ENCODE assay signal across 21 mouse cellular contexts in the genomic region with DNA sequence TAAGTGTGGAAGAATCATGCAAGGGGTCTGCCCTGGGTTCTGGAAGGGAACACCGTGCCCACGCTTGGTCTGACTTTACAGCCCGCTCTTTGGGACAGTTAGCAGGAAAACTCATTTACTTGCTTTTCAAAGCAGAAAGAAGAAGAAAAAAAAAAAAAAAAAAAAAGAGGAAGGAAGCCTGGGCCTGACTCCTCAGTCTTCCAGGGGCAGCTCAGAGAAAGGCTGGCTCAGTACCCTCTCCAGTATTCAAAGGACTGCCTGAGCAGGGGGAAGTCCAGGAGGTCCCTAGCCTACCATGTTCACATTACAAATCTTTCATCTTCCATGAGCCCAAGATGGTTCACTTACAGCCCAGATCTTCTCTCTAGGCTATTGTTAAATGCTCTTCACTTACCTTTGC. TPM values are rescaled to one million over a fixed set of nuclear protein-coding genes. Genes with fewer than 3 reads are reported as not detected.
DNase-seq lines count a peak whose midpoint lies in the region; ATAC-seq and TF ChIP-seq lines count a peak whose summit lies in the region.
"Had no signal": no experiment of that assay in that cellular context is flagged by ENCODE, and none has a peak within 500 bp of the region (broad histone marks: within the 10 kb centered on the region; RNA-seq: fewer than 3 reads in every experiment).

No protein-coding gene starts in this region.

- H3K36me3 ChIP-seq in MEL (ENCODE audit: control insufficient read depth in 1 of 2, insufficient read depth in 2 of 2, low read length in 2 of 2) (no peaks in the 10 kb centered on the region), macrophage (ENCODE audit: inconsistent target) (no peaks in the 10 kb centered on the region)
- H3K36me3 ChIP-seq: embryonic facial prominence, embryonic 10.5 days; embryonic facial prominence, embryonic 12.5 days; forebrain, embryonic 15.5 days; G1E had no signal

- no peak for TF ChIP-seq POLR2A in MEL (IDR thresholded peaks at IDR 0.05; ENCODE audit: control insufficient read depth in 1 of 2, insufficient read depth in 1 of 2, low read depth in 1 of 2, low read length in 2 of 2, poor library complexity in 1 of 2)

- 67% methylated on average over 3 of the region's 3 CpGs for WGBS in macrophage (ENCODE audit: missing documents)

- H3K27ac ChIP-seq in MEL (ENCODE audit: control insufficient read depth, low read depth, low read length): no peak overlapping the region
- peak overlapping the region; percentile 58 for H3K27ac ChIP-seq in macrophage
- H3K27ac ChIP-seq: embryonic facial prominence, embryonic 10.5 days; embryonic facial prominence, embryonic 12.5 days; forebrain, embryonic 13.5 days; forebrain, embryonic 15.5 days had no signal

- TF ChIP-seq RAD21 in MEL (IDR thresholded peaks at IDR 0.05; ENCODE audit: low read depth, low read length): no peak

- DNase-seq in MEL (ENCODE audit: low read depth, low spot score): peak; percentile 36
- DNase-seq in cerebellum, adult 9-10 months: no peak
- DNase-seq in frontal cortex, postnatal 14 days (ENCODE audit: low spot score in 2 of 2): no peak
- DNase-seq in cerebellum, postnatal 14 days: no peak
- no peak for DNase-seq in left cerebral cortex, postnatal 10 days (ENCODE audit: extremely low spot score in 1 of 2, low spot score in 2 of 2)
- DNase-seq: adrenal gland, adult 2 months; adrenal gland, postnatal 10 days; adrenal gland, postnatal 25 days; cerebellum, adult 11-12 months; cerebellum, adult 2 months; cerebellum, adult 9-11 months; cerebellum, postnatal 25 days; forebrain, postnatal 0 days had no signal

- no peaks in the 10 kb centered on the region for H3K9me3 ChIP-seq in MEL (replicated peaks; ENCODE audit: insufficient read depth, low read length)
- H3K9me3 ChIP-seq: embryonic facial prominence, embryonic 10.5 days; forebrain, embryonic 15.5 days had no signal

- no peak for TF ChIP-seq EP300 in MEL (IDR thresholded peaks at IDR 0.05; ENCODE audit: low read depth in 1 of 2, low read length in 2 of 2)

- H3K4me1 ChIP-seq in MEL (ENCODE audit: control insufficient read depth in 1 of 2, insufficient read depth in 2 of 2, low read length in 2 of 2): no peaks in the 10 kb centered on the region
- H3K4me1 ChIP-seq: embryonic facial prominence, embryonic 10.5 days; embryonic facial prominence, embryonic 12.5 days; forebrain, embryonic 13.5 days; forebrain, embryonic 15.5 days had no signal

- no peaks in the 10 kb centered on the region for H3K27me3 ChIP-seq in MEL (ENCODE audit: control insufficient read depth in 1 of 2, insufficient read depth in 2 of 2, low read length in 2 of 2)
- H3K27me3 ChIP-seq: embryonic facial prominence, embryonic 12.5 days; forebrain, embryonic 13.5 days; forebrain, embryonic 15.5 days had no signal

- no peak for TF ChIP-seq CTCF in MEL (IDR thresholded peaks at IDR 0.05 in 2 of 3, conservative IDR thresholded peaks at IDR 0.05 in 1 of 3; ENCODE audit: control insufficient read depth in 1 of 3, insufficient read depth in 1 of 3, low read depth in 2 of 3, low read length in 3 of 3, poor library complexity in 1 of 3, severe bottlenecking in 1 of 3)

- peak; percentile 63 for ATAC-seq in common myeloid progenitor, adult 5-6 weeks (replicated peaks; ENCODE audit: low read depth, poor library complexity, severe bottlenecking)
- peak; percentile 63; the same call in 1 of the 2 replicates for ATAC-seq in megakaryocyte progenitor cell, adult 5-6 weeks (replicated peaks; ENCODE audit: poor library complexity)
- ATAC-seq: forebrain, embryonic 13.5 days; forebrain, embryonic 15.5 days; forebrain, postnatal 0 days had no signal

- no peak overlapping the region for H3K9ac ChIP-seq in MEL (ENCODE audit: control insufficient read depth, low read depth, low read length, poor library complexity, severe bottlenecking)
- H3K9ac ChIP-seq: embryonic facial prominence, embryonic 12.5 days; forebrain, embryonic 13.5 days; forebrain, embryonic 15.5 days; forebrain, postnatal 0 days had no signal

- no peaks in the 10 kb centered on the region for H3K79me2 ChIP-seq in MEL (ENCODE audit: control insufficient read depth, insufficient read depth, low read length, poor library complexity)
- H3K79me2 ChIP-seq in macrophage (ENCODE audit: inconsistent target): no peaks in the 10 kb centered on the region

- intact Hi-C loops in left cerebral cortex, postnatal 10 days (cut with DNase I): no loop called here

- H3K4me3 ChIP-seq in MEL (ENCODE audit: control insufficient read depth in 1 of 2, insufficient read depth in 1 of 2, low read depth in 2 of 2, low read length in 2 of 2): no peak overlapping the region
- no peak overlapping the region for H3K4me3 ChIP-seq in macrophage (ENCODE audit: inconsistent target)
- H3K4me3 ChIP-seq: embryonic facial prominence, embryonic 10.5 days; embryonic facial prominence, embryonic 12.5 days; forebrain, embryonic 13.5 days; forebrain, embryonic 15.5 days had no signal

TF ChIP-seq in MEL, 35 proteins besides CTCF, POLR2A, EP300 and RAD21:
- TF ChIP-seq MYB (IDR thresholded peaks at IDR 0.05; ENCODE audit: low read depth, low read length) (no peak), ZNF384 (IDR thresholded peaks at IDR 0.05; ENCODE audit: low read depth, low read length) (peak; percentile 88)

RNA-seq across cellular contexts. Expression of a gene that starts 24.2 kb away (rescaled TPM):
- total RNA-seq in MEL (2012; rRNA removed): 9.9 and 10.2 TPM in 2 replicates
- polyA plus RNA-seq in MEL (2012; ENCODE audit: insufficient read depth in 1 of 2, insufficient read length in 2 of 2, low read depth in 1 of 2, low replicate concordance in 2 of 2, missing spikeins in 1 of 2): 10 to 100 TPM in 1 of 2 experiments, not detected in 1; 11.1 TPM
- 38.8 and 54.7 TPM in 2 replicates for total RNA-seq in common myeloid progenitor, adult 5-6 weeks (2017)
- 10 to 100 TPM; 18.8 to 58.4 (median 31.6) TPM for total RNA-seq in macrophage (2018; cell fraction: chromatin; rRNA removed)
- total RNA-seq in macrophage (2018; cell fraction: cytosol; rRNA removed): 10 to 100 TPM in 4 of 26 experiments, 1 to 10 TPM in 22; 5.3 to 10.4 (median 8.3) TPM
- total RNA-seq in macrophage (2018; cell fraction: nucleus; rRNA removed): 10 to 100 TPM in 24 of 26 experiments, 1 to 10 TPM in 2; 9.1 to 41.2 (median 20.7) TPM
- 7.8 to 13.0 TPM (median 9.6 TPM) in 3 replicates for polyA plus RNA-seq in macrophage (2018)
- total RNA-seq in megakaryocyte progenitor cell, adult 5-6 weeks (2015): 26.6 and 31.1 TPM in 2 replicates
- total RNA-seq in megakaryocyte progenitor cell, adult 5-6 weeks (2017): 31.4 and 41.9 TPM in 2 replicates
- 1 to 10 TPM; 4.3 to 4.7 TPM for total RNA-seq in left cerebral cortex, postnatal 10 days (2021)

RNA-seq across cellular contexts. Expression of a gene that starts 48.0 kb away (rescaled TPM):
- total RNA-seq in MEL (2012; rRNA removed): 136 and 142 TPM in 2 replicates
- polyA plus RNA-seq in MEL (2012; ENCODE audit: insufficient read depth in 1 of 2, insufficient read length in 2 of 2, low read depth in 1 of 2, low replicate concordance in 2 of 2, missing spikeins in 1 of 2) (100 to 1,000 TPM; 140 to 188 TPM), macrophage (2018) (56.6 to 110 TPM (median 59.5 TPM) in 3 replicates)
- 215 and 222 TPM in 2 replicates for total RNA-seq in common myeloid progenitor, adult 5-6 weeks (2017)
- total RNA-seq in macrophage (2018; cell fraction: chromatin; rRNA removed): 100 to 1,000 TPM in 8 of 26 experiments, 10 to 100 TPM in 18; 13.0 to 151 (median 59.1) TPM
- total RNA-seq in macrophage (2018; cell fraction: cytosol; rRNA removed): 10 to 100 TPM; 45.6 to 81.5 (median 63.4) TPM
- total RNA-seq in macrophage (2018; cell fraction: nucleus; rRNA removed): 100 to 1,000 TPM in 1 of 26 experiments, 10 to 100 TPM in 25; 22.6 to 124 (median 45.1) TPM
- total RNA-seq in megakaryocyte progenitor cell, adult 5-6 weeks (2015): 70.0 and 71.1 TPM in 2 replicates
- 194 and 197 TPM in 2 replicates for total RNA-seq in megakaryocyte progenitor cell, adult 5-6 weeks (2017)
- total RNA-seq in left cerebral cortex, postnatal 10 days (2021): 100 to 1,000 TPM; 102 to 104 TPM
